Mouse (Mus musculus) forebrain, embryonic 15.5 days (tissue): ENCODE measurements at regions not wholly inside any gene's neighbourhood (a gene's known extent, or its start where the extent isn't known, plus 50 kb on each side); places are given as distances from the start of the nearest gene placed in this dataset.

Experiments
- ATAC-seq: fragments of 200-750 bp; cut with Nextera tagmentation; replicated peaks from 2 replicates; pipeline ENCODE4 v1.8.0; 2017; ENCODE audit warnings: mild to moderate bottlenecking, moderate TSS enrichment, moderate library complexity
- H3K27ac ChIP-seq: fragments of 300-500 bp; sonication (generic); replicated peaks from 2 replicates; pipeline ENCODE4 v1.5.1; 2015; ENCODE audit warnings: mild to moderate bottlenecking, inconsistent platforms
- H3K27me3 ChIP-seq: fragments of 300-500 bp; sonication (generic); 2 replicates; pipeline ENCODE4 v1.6.1; 2015; ENCODE audit warnings: inconsistent platforms
- H3K36me3 ChIP-seq: fragments of 300-500 bp; sonication (generic); 2 replicates; pipeline ENCODE4 v1.6.1; 2015; ENCODE audit warnings: mild to moderate bottlenecking, inconsistent platforms
- H3K4me1 ChIP-seq: fragments of 300-500 bp; sonication (generic); 2 replicates; pipeline ENCODE4 v1.6.1; 2015; ENCODE audit warnings: inconsistent platforms
- H3K4me2 ChIP-seq: fragments of 300-500 bp; sonication (generic); replicated peaks from 2 replicates; pipeline ENCODE4 v1.6.1; 2015; ENCODE audit warnings: mild to moderate bottlenecking, inconsistent platforms
- H3K4me3 ChIP-seq: fragments of 300-500 bp; sonication (generic); 2 replicates; pipeline ENCODE4 v1.5.1; 2015; ENCODE audit warnings: mild to moderate bottlenecking, inconsistent platforms
- H3K9ac ChIP-seq: fragments of 300-500 bp; sonication (generic); replicated peaks from 2 replicates; pipeline ENCODE4 v1.6.1; 2015; ENCODE audit warnings: mild to moderate bottlenecking, inconsistent platforms
- H3K9me3 ChIP-seq: fragments of 300-500 bp; sonication (generic); 2 replicates; pipeline ENCODE4 v1.6.1; 2016; ENCODE audit warnings: inconsistent platforms
- WGBS: fragments of 180-500 bp; shearing (Covaris S2); methylation state at CpG from one replicate; pipeline ENCODE4 v1.1.7; 2015; ENCODE audit warnings: mixed read lengths; 5-methylcytosine and 5-hydroxymethylcytosine counted together

DNA sequence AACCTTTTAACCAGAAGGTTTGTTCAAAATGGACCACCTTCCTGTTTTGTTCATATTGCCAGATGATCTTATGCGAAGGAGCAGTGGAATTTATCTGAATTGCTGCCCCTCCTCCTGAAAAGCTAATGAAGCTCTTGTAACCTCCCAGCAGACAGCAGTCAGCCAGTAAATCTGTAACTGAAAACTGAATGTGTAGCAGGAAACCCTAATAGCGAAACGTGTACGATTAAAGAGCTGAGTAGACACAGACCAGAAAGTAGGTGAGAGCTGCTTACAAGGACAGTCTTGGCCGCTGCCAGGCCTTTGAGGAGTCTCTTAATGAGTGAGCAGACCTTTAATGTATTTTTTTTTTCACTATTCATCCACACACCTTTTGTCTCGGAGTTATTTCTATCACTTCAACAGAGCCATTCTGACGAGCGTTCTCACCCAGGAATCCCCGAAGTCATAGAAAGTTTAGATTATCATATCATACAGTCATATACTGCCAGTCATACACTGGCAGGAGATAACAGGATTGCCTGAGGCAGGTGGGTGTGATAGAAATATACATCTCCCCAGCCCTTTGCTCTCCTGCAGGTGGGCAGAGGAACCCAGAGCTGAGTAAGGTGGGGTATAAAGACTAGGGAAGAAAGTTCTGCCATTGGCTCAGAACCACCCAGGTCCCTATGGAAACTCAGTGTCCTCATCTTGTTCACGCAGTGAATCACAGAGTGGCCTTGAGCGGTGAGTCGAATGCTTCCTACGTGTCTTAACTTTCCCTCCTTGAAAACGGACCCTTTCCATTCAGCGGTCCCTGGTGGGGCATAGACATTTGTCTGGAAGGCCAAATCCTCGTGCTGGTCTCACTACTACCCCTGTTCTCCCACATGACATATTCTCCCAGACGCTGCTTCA, 72.4 kb upstream of the Prep start:
- no peaks in the 10 kb centered on the region for H3K36me3 ChIP-seq
- peaks cover 21% of the 10 kb centered on the region for H3K4me1 ChIP-seq
- H3K9ac ChIP-seq = no peak overlapping the region
- ATAC-seq = no peak
- H3K27ac ChIP-seq = no peak overlapping the region
- H3K4me3 ChIP-seq = no peak overlapping the region
- H3K4me2 ChIP-seq = no peak overlapping the region
- H3K27me3 ChIP-seq = peaks cover 8% of the 10 kb centered on the region
- WGBS = 50% methylated on average over 17 of the region's 17 CpGs
- H3K9me3 ChIP-seq = no peaks in the 10 kb centered on the region

DNA sequence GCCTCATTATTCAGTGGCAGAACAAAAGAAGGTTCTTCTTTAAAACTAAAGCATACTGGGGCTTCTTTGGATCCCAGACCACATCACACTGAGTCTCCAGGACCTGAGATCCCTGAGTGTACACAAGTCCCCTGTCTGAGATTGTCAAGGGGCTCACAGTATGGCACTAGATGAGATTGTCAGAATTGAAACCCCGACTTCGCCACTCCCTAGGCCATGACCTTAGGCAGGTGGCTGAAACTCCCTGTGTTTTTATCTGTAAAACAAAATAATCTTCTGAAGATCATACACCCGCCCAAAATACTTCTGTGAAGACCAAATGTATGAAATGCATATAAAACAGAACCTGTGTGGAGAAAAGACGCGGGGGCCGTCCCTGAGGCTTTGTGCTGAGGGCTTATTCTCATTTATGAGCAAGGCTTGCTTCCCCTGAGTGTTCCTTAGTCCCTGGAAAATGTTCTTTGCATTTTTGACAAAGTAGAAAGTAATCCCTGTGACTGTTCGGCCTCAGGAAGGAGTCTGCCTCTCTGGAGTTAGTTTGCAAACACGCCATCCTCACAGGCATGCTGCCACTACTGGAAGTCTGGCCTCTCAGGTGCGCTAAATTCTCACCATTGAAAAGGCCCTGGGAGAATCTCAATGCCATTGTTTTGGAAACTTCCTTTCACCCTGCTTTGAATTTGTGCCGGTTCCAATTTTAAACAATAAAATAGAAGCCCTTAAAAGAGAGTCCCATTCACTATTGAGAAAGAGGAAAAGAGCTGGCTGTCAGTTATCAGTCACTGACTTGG, 73.3 kb upstream of the Prep start:
- ATAC-seq = no peak
- no peaks in the 10 kb centered on the region for H3K36me3 ChIP-seq
- no peak overlapping the region for H3K4me2 ChIP-seq
- no peak overlapping the region for H3K27ac ChIP-seq
- no peak overlapping the region for H3K4me3 ChIP-seq
- 44% methylated on average over 10 of the region's 10 CpGs for WGBS
- no peaks in the 10 kb centered on the region for H3K9me3 ChIP-seq
- peaks cover 3% of the 10 kb centered on the region for H3K27me3 ChIP-seq
- peaks cover 21% of the 10 kb centered on the region for H3K4me1 ChIP-seq
- no peak overlapping the region for H3K9ac ChIP-seq

DNA sequence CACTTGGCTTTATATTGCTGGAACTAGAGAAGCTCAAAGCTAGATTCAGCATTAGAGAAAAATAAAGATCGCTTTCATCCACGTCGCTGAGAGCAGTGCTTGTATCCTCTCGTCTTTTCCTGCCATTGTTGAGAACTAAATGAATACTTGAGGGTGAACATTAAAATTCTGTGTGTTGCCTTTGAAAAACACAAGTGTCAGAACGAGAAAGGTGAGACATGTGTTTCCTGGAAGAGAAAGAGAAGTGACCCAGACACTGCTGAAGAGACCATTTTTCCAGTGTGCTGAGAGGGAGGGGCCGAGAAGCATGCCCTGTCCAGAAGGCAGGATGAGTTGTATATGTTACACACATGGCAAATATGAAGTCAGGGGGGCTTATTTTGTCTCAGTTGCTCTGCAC, 77.5 kb upstream of the Prep start:
- Histone ChIP-seq H3K4me3 (no peak overlapping the region), H3K4me1 (0 out of 2 replicates have a peak, but pooled peaks cover 9% of the 10 kb centered on the region), H3K36me3 (no peaks in the 10 kb centered on the region), H3K27me3 (peaks cover 2% of the 10 kb centered on the region; the same call in 1 of the 2 replicates), H3K9ac (no peak overlapping the region), H3K4me2 (no peak overlapping the region), H3K27ac (no peak overlapping the region), H3K9me3 (no peaks in the 10 kb centered on the region)
- WGBS = 69% methylated on average over 6 of the region's 6 CpGs
- ATAC-seq = no peak

DNA sequence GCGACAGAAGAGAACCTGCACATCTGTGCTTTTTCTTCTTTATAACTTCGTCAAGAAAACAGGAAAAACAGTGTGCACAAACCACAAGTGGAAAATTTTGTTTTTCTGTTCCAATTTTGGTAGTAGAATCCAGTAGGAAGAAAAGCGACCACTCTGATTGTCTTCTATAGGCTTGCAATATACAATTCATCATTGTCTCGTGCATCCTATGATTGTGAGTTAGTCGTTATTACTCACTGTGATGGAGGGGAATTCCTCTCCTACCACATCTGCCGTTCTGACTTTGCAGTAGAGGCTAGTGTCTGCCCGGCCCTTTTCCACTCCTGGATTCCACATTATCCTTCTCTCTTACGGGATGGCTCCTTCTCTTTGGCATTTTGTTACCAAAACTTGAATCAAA, 78.2 kb upstream of the Prep start:
- 0 out of 2 replicates have a peak, but pooled peaks cover 2% of the 10 kb centered on the region for H3K4me1 ChIP-seq
- WGBS = 75% methylated on average over 8 of the region's 8 CpGs
- H3K4me3 ChIP-seq = no peak overlapping the region
- peaks cover 2% of the 10 kb centered on the region; the same call in 1 of the 2 replicates for H3K27me3 ChIP-seq
- H3K4me2 ChIP-seq = no peak overlapping the region
- H3K9ac ChIP-seq = no peak overlapping the region
- no peak overlapping the region for H3K27ac ChIP-seq
- H3K36me3 ChIP-seq = no peaks in the 10 kb centered on the region
- ATAC-seq = no peak
- H3K9me3 ChIP-seq = no peaks in the 10 kb centered on the region

DNA sequence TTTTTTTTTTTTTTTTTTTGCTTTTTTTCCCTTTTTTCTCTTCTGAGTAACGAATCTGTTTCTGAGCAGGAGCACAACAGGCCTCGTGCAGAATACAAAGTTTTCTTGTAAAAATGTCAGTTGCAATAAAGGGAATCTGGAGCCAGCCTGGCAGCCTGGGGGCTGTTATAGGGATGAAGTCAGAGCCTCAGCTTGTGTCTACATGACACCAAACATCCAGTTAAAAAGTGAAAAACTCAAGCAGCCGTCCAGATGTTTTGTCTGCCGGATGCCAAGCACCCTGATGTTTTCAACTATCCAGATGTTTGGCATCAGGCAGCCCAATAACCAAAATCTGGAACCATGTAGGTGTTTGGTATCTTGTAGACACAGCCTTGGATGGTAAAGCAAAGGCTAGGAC, 79.4 kb upstream of the Prep start:
- Histone ChIP-seq H3K27ac (no peak overlapping the region), H3K9me3 (no peaks in the 10 kb centered on the region), H3K4me2 (no peak overlapping the region), H3K27me3 (peaks cover 2% of the 10 kb centered on the region; the same call in 1 of the 2 replicates), H3K36me3 (no peaks in the 10 kb centered on the region), H3K9ac (no peak overlapping the region), H3K4me3 (no peak overlapping the region), H3K4me1 (no peaks in the 10 kb centered on the region)
- ATAC-seq = no peak
- 63% methylated on average over 4 of the region's 4 CpGs for WGBS

DNA sequence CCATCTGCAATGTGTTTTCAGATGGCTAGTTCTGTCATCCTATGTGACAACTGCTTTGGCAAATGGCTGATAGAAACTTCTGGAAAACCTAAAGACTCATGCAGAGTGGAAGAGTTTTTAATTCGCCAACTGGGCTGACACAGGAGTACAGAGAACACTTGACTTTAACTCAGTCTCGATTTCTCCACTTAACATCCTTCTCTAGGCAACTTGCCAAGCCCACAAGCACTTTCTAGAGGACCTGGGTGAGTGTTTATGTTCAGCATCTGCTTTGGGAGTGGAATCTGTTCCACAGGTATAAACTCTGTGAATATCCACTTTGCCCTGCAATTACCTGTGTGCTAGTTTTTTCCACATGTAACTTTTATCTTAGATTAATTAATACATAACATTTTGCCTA, 85.1 kb upstream of the Prep start:
- H3K36me3 ChIP-seq = no peaks in the 10 kb centered on the region
- no peak for ATAC-seq
- no peak overlapping the region for H3K4me3 ChIP-seq
- H3K9me3 ChIP-seq = no peaks in the 10 kb centered on the region
- no peak overlapping the region for H3K27ac ChIP-seq
- no peak overlapping the region for H3K4me2 ChIP-seq
- WGBS = 66% methylated on average over 2 of the region's 2 CpGs
- H3K4me1 ChIP-seq = no peaks in the 10 kb centered on the region
- H3K27me3 ChIP-seq = no peaks in the 10 kb centered on the region
- H3K9ac ChIP-seq = no peak overlapping the region

DNA sequence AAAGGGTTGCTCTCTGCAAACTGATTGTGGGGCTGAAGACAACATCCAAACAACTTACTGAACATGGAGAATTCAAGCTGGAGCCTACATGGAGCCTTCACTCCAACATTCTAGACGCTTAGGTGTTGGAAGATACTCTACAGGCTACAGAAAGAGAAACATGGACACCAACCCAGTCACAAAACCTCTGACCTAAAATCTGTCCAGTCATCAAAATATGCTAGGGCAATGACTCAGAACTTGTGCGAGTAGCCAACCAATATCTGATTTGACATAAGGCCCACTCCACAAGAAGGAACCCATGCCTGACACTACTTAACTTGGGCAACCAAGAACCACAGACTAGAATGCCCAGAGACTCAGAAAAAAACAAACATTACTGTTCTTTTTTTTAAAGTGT, 90.2 kb upstream of the Prep start:
- Histone ChIP-seq H3K4me2 (no peak overlapping the region), H3K27ac (no peak overlapping the region), H3K4me3 (no peak overlapping the region), H3K4me1 (no peaks in the 10 kb centered on the region), H3K9me3 (no peaks in the 10 kb centered on the region), H3K9ac (no peak overlapping the region), H3K36me3 (no peaks in the 10 kb centered on the region), H3K27me3 (no peaks in the 10 kb centered on the region)
- ATAC-seq = no peak
- 96% methylated on average over 2 of the region's 2 CpGs for WGBS

DNA sequence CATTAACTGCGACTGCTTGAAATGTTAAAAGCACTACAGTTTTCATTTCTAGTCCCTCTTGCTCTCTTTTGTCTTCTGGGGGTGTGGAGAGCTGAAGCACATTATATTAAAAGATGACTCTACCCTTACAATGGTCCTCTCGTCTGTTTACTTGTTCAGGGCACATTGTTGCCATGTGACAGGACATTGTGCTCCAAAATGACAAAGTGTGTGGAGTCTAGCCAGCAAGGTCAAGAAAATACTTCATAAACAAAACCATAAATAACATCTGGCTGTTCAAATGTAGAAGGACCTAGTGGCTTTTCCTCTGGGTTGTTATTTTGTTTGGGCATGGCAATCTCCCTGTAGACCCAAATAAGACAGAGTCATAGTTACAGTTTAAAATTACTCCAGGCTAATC, 95.1 kb upstream of the Prep start:
- no peak overlapping the region for H3K4me3 ChIP-seq
- WGBS = 86% methylated on average over 2 of the region's 2 CpGs
- H3K27me3 ChIP-seq = no peaks in the 10 kb centered on the region
- no peaks in the 10 kb centered on the region for H3K36me3 ChIP-seq
- no peak for ATAC-seq
- no peaks in the 10 kb centered on the region for H3K4me1 ChIP-seq
- no peak overlapping the region for H3K9ac ChIP-seq
- H3K27ac ChIP-seq = no peak overlapping the region
- no peak overlapping the region for H3K4me2 ChIP-seq
- H3K9me3 ChIP-seq = no peaks in the 10 kb centered on the region

DNA sequence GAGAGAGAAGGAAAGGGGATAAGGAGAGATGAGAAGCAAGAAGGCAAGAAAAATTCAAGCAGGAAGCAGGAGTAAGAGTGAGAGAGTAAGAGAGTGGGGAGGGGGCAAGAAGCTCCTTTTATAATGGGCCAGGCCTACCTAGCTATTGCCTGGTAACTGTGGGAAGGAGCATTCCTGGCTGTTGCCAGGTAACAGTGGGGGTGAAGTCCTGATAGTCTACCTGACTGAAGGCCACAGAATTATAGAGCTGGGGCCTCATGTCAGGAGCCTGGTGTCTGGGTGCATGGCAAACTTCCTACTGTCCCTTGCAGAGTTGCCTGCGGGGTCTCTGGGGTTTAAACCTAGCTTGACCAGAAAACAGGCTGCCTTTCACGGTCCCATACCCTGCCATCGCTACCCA, 107.0 kb upstream of the Prep start:
- 88% methylated on average over 3 of the region's 3 CpGs for WGBS

DNA sequence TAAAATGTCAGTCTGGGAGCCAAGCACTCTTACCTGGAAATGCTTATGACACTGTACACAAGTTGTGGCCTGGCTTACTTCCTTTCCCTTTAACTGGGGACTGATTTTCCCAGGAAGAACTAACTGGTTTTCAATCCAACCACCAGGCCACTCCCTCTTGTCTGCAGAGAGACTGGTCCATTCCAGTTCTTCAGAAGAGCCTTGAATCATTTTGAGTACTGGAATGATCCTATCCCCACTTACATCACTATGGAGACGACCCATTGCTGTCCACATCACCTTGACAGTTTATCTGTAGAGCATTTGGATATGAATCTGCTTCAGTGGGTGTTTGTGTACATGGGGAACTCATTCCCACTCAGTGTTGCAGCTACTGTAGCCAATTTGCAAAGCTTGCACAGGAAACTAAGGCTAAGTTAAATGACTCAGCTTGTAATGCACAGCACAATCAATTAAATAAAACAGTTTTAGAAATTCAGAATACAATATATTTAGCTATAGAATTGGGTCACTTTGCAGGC, 121.7 kb upstream of the Prep start:
- ATAC-seq = no peak
- Histone ChIP-seq H3K36me3 (no peaks in the 10 kb centered on the region), H3K4me1 (no peaks in the 10 kb centered on the region), H3K9me3 (no peaks in the 10 kb centered on the region), H3K27ac (no peak overlapping the region), H3K4me3 (no peak overlapping the region), H3K27me3 (no peaks in the 10 kb centered on the region), H3K4me2 (no peak overlapping the region), H3K9ac (no peak overlapping the region)
- 63% methylated on average over 1 of the region's 1 CpGs for WGBS

More for the DNA sequence above, 107.0 kb upstream of the Prep start:
- Histone ChIP-seq H3K9ac (no peak overlapping the region), H3K4me2 (no peak overlapping the region), H3K36me3 (no peaks in the 10 kb centered on the region), H3K9me3 (no peaks in the 10 kb centered on the region), H3K4me3 (no peak overlapping the region), H3K27me3 (no peaks in the 10 kb centered on the region), H3K27ac (no peak overlapping the region), H3K4me1 (no peaks in the 10 kb centered on the region)
- ATAC-seq = no peak

DNA sequence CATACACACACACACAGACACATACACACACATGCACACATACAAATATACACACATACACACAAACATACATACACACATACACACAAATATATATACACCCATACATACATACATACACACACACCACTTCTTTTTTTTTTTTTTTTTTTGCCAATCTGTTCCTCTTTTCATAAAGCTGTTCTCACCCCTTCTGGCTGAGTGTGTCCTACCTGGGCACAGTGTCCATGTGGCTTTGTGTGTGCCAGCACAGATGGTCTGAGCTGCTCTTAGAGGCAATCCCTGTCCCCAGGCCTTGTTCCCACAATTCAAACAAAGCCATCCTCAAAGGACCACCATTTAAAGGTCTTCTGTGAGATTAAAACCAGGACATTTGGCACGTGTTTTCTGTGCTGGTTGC, 127.6 kb upstream of the Prep start:
- WGBS = 53% methylated on average over 1 of the region's 1 CpGs
- H3K4me2 ChIP-seq = no peak overlapping the region
- H3K27ac ChIP-seq = no peak overlapping the region
- H3K36me3 ChIP-seq = no peaks in the 10 kb centered on the region
- no peaks in the 10 kb centered on the region for H3K9me3 ChIP-seq
- H3K4me1 ChIP-seq = no peaks in the 10 kb centered on the region
- no peak overlapping the region for H3K4me3 ChIP-seq
- ATAC-seq = no peak
- no peak overlapping the region for H3K9ac ChIP-seq
- H3K27me3 ChIP-seq = no peaks in the 10 kb centered on the region

DNA sequence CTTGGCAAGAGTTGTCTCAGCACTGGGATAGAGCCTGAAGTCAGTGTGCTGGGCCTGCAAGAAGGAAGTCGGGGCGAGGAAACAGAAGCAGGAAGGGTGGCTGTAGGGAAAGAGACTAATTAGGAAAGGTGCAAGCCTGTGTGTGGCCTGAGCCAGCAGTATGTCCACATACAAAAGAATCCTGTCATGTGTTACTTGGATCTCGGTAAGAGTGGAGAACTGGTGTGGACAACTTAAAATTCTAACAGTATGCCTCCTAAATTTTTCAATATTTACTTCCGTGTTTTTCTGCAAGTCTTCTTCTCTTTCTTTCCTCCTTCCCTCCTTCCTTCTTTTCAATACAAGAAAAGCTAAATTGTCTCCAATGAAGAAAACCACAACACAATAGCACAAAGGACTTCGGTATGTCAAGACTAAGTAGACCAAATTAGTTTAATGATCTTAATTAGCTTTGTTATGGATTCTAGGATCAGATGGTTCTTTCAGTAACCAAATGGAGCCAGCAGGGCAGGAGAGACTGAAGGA, 130.0 kb upstream of the Prep start:
- H3K4me3 ChIP-seq = no peak overlapping the region
- no peak overlapping the region for H3K4me2 ChIP-seq
- no peaks in the 10 kb centered on the region for H3K36me3 ChIP-seq
- 40% methylated on average over 5 of the region's 5 CpGs for WGBS
- H3K4me1 ChIP-seq = no peaks in the 10 kb centered on the region
- H3K27me3 ChIP-seq = no peaks in the 10 kb centered on the region
- no peak overlapping the region for H3K9ac ChIP-seq
- no peak overlapping the region for H3K27ac ChIP-seq
- no peaks in the 10 kb centered on the region for H3K9me3 ChIP-seq
- no peak for ATAC-seq
